Mouse (Mus musculus) urinary bladder, adult 18-20 months (tissue): ENCODE data around the gene Krt83.

ENCODE experiments used
- DNase-seq, 2 experiments: peaks; one replicate each; pipeline ENCODE4 v3.0.0; 2022; ENCODE audit warnings: low spot score in 2 of 2, mixed read lengths in 2 of 2

Krt83 gene

DNA sequence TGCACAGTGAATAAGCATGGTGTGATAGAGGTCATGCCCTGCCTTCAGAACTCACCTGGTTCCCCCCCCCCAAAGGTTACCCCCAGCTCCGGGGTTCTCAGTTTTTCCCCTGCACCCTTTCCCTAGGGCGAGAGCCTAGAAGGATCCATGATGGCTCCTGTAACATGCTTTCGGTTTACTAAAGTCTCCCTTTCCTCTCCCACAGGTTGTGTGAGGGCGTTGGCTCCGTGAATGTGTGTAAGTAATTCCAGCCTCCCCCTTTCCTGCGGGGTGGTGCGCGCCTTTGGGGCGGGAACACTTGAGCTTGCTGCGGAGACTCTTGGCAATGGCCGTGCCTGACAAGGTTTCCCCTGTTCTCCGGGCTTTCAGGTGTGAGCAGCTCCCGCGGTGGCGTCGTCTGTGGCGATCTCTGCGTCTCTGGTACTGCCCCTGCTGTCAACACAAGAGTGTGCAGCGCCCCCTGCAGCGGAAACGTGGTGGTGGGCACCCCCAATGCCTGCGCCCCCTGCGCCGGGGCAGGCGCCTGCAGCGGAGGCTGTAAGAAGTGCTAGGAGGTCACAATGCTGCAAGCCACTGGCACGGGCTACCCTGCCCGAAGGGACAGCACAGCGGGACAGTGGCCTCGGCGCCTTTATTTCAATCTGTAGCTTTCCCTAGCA lies 12.2 kb downstream of the Krt83 start:
- DNase-seq: peak; percentile 15 to 45

DNA sequence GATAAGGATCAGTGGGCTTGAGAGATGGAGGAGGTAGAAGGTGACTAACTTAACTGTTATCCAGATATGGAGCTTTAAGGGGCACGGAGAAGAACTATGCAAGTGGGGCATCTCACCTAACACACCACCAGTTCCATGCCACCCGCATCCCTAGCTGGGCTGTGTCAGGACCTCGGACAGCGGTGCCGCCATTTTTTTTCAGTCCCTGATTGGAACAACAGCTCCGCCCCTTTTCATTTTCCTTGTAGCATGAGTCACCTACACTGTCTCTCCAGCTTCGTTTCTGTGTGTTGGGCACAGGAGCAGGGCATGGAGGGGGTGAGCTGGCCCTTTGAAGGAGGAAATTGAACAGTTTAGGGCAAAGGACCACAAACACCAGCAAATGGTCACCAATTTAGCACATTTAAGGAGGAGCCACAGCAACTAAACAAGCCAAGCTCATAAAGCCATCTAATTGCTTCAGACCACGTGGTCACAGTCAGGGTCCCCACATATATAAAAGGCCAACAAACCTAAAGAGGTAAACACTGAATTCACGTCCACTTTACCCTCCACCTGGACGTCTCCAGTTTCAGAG lies 18.3 kb downstream of the Krt83 start, which contains the start of gene Krt86:
Krt86 (plus strand) TSS at position 527 of the 577 bp plus-strand sequence.
- peak; percentile 13 to 45 for DNase-seq

DNA sequence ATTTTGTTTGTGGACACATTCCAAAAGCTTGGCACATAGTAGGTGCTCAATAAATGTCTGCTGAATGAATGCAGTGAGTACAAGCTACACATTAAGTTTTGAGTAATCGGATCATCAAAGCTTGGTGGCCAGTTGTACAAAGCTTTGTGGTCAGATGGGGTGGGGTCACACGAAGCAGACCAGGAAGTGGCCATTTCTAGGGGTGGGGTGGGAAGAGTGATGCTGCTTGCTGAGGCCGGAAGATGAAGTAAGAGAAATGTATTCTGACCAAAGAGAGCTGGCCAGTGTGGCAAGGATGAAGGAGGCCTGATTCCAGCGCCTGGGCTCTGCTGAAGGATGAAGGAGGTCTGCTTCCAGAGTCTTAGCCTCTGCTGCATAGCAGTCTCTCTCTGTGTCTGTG lies 22.2 kb downstream of the Krt83 start:
- no peak for DNase-seq

DNA sequence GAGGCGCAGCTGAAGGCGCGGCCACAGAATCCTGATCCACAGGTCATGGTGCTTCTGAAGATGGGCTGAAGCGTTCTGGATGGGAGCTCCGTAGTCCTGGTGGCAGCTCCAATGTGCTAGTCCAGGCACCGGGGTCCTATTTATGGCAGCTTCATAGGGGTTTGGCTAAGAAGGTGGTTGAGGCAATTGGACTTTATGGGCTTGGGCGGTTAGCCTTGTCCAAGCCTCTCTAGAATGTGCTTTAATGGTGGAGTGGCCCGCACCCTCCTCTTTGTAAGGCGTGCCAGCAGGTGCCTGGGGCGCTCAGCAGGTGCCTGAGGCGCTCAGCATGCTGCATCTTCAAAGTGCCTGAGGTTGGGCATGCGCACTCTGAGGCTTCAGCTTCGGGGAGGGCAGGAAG lies 27.7 kb downstream of the Krt83 start, which contains the start of gene Krt81:
Krt81 (minus strand) TSS at position 101 of the 400 bp plus-strand sequence.
- DNase-seq: no peak

DNA sequence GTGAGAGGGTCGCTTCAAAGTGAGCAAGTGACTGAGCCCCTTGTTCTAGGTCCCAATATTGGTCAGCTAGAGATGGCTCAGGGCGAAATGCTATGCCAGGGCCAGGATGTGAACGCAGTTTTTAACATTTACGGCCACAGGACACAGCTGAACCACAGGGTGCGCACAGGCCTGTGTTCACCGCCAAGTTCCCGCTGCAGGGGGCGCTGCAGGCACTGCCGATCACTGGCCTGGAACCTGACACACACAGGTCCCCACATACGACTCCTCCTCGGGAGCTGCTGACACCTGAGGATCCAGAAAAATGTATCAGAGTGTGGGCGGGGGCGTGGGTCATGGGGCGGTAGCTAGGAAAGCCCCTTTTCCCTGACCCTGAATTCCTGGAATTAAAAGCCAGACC lies 32.0 kb downstream of the Krt83 start:
- DNase-seq: no peak

DNA sequence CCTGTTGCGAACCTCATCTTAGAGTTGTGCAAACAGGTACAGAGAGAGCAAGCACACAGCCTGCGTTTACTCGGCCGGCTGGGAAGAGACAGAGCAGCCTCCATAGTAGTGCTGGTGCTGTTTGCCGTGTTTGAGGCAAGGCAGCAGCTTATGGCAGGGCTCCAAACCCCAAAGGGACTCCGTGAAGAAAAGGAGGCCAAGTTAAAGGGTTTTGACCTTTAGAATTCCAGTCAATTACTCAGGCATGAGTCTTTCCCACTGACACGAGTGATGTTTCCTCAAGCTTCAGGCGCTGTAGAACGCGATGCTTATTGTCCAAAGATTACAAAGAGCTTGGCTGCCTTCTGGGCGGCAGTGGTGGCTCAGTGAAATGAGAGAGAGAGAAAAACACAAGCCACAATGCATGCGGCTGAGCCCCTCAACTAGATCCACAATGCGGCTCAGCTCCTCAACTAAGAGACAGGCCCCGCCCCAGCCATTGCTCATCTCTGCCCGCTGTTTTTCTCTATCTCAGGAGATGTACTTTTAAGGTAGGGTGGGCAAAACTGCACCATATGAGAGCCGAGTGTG lies 32.9 kb downstream of the Krt83 start:
- DNase-seq: no peak

DNA sequence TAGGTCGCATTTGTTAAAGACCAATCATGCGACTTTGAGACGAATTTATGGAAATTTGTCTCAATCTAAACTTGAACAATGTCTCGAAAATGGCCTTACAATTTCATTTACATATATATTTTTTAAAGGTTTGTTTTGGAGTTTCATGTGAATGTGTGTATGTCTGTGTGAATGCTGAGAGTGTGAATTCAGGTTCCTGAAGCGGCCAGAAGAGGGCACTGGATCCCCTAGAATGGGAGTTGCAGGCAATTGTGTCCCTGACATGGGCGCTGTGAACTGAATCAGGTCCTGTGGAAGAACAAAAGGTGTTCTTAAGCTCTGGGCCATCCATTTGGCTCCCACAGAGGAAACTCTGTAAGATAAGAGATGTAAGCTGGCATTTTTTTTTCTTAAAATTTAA lies 35.4 kb downstream of the Krt83 start:
- DNase-seq: no peak

DNA sequence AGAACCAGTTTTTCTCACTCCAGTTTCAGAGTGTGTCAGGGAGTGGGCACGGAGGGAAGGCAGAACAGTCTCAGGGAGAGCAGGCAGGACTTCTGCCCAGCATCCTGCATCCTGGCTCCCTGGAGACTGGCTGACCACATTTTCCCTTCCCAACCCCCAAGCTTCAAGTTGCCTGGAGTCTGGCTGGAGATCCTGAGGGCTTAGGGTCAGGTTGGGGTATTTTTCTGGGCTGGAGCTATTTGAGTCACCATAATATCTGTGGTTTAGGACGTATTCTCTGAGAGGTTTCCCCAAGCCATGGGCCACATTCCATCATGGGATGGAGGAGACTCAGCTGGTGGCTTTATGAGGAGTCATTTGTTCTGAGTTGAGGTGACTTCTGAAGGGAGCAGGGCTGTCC lies 36.0 kb downstream of the Krt83 start:
- DNase-seq: no peak

DNA sequence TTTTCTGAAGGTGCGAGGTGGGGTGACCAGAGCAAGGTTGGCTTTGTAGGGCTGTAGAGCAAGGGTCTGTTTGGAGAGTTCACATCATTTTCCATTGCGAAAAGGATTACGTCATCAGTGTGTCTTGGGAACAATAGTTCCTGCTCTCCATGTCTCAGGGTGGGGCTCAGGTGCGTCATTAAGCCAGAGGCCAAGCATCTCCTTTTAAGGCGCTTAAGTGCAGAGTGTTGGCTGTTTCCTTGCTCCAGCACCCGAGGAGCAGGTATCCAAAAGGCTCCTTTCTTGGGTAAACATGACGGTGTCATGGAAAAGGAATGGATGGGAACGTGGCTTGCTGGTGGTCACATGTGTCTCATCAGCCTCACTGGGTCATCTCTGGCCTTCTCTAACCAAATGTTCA lies 36.5 kb downstream of the Krt83 start:
- DNase-seq: no peak

DNA sequence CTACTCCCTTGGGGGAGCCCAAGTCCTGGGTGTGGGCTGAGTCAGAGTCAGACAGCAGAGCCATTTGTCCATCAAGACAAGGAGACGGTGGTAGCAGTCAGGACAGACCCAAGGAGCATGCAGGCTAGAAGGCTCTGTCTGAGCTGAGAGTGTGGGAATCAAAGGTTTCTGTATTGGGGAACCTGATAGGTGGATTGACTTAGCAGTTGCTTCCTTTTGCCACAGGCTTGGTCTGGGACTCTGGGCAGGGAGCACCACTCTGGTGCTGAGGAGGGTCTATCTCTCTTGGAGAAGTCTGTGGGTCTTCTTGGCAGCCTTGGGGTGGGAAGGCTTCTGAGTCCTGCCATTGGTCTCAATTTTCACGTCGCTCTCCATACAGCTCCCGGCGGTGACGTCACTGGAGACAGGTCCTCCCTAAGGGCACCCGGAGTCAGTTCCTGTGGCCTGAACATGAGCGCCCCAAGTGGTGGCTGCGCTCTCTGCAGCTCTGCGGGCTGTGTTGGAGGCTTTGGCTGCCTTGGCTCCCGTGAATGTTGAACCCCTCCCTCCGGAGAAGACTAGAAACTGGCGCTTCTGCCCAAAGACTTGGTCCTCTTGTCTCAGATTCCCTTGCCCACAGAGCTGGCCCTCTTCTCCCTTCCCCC lies 38.1 kb downstream of the Krt83 start:
- DNase-seq: peak; percentile 59 to 71

DNA sequence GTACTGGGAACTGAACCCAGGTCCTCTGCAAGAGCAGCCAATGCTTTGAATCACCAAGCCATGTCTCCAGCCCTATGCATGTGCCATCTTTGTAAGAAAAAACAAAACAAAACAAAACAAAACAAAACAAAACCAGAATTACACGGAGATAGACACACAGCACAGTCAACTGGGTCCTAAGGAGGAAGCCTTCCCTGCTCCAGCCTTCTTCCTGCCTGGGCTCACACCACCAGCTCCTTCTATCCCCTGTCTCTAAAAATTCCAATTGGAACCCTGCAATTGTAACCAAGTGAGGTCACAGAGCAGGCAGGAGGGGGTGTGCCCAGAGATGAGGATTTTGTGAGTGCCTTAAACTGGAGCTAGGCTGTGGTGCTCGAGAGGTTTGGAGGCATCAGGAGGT lies 43.9 kb downstream of the Krt83 start, which contains the start of gene Krt88:
Krt88 (plus strand) TSS at position 301 of the 400 bp plus-strand sequence.
- no peak for DNase-seq

DNA sequence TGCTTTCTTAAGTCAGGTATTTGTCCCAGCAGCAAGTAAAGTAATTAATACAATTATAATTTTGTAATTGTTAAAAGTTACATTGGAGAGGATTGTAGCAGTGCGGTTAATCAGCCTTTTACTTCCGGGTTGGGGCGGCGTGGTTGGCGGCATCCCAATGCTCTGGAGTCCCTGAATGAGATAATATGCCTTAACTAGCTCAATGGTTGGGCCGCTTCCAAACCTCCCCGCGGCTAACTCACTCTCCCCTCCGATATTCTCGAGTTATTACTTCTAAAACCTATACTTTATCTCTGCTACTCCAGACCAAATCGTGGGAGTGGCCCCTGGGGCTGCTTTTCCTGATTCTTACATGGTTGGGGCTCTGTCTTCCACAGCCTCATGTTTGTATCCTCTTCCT lies 44.7 kb downstream of the Krt83 start:
- no peak for DNase-seq

DNA sequence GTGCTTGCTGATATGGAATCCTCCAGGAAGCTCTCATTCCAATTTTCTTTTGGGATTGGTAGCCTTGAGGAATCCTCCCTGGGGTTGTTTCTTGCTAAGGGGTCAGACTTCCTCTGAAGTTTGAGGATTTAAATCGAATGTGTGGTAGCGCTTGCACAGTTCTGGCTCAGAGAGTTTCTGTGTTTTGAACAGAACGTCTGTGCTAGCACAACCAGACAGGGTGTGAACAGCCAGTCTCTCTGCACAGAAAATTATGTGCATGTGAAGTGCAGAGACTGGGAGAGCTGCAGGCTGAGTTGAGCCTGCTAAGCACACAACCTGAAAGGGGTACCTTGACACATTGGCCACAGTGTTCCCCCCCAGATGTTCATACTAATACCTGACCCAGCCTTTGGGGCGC lies 50.5 kb downstream of the Krt83 start:
- DNase-seq: no peak

DNA sequence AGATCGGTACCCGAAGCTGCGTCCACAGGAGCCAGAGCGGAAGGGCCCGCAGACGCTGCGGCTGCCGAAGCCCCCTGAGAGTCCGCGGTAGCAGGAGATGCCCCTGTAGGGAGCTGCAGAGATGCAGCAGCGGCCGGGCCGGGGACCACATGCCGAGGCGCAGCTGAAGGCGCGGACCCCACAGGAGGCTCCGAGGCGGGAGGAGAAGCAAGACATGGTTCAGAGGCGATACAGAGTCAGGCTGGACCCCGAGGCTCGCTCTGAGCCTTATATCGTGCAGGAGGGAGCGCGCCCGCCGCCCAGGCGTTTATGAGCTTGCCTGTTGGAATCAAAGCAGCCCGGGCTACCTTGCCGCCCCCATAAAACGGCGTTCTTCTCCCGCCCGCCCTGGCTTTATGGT lies 52.8 kb downstream of the Krt83 start, which contains the start of gene Krt87:
Krt87 (minus strand) TSS at position 250 of the 400 bp plus-strand sequence.
- DNase-seq: no peak

DNA sequence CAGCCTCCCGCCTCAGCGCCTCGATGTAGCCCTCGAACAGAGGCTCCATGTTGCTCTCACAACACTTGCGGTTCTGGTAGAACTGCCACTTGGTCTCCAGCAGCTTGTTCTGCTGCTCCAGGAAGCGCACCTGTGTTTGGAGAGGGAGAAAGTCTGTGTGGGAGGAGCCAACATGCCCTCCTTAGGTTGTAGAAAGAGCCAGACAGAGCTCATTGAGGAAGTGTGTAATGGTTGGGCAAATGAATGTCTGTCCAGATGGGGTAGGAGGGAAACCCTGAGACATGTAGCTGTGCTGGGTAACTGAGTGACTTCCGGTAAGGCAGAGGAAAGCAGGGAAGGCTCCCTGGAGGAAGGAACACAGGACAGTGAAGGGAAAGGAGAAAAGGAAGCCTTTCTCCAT lies 54.7 kb downstream of the Krt83 start:
- DNase-seq: no peak
